Mouse (Mus musculus) macrophage (primary cell): ENCODE data around the gene Gm11549. TPM values are rescaled to one million over a fixed set of nuclear protein-coding genes. Genes with fewer than 3 reads are reported as not detected.

Experiments
- H3K27ac ChIP-seq: fragments of 350-480 bp; formaldehyde crosslinking; 2 replicates; pipeline ENCODE4 v1.9.0; 2021
- H3K36me3 ChIP-seq: fragments of 350-480 bp; formaldehyde crosslinking; 2 replicates; pipeline ENCODE4 v1.9.0; 2021; ENCODE audit errors: inconsistent target
- H3K4me3 ChIP-seq: fragments of 350-480 bp; formaldehyde crosslinking; 2 replicates; pipeline ENCODE4 v1.9.0; 2021; ENCODE audit errors: inconsistent target
- H3K79me2 ChIP-seq: fragments of 350-480 bp; formaldehyde crosslinking; 2 replicates; pipeline ENCODE4 v1.9.0; 2021; ENCODE audit errors: inconsistent target
- WGBS: methylation state at CpG from one replicate; pipeline ENCODE4 v1.1.7; 2026; ENCODE audit warnings: inconsistent platforms; ENCODE audit not compliant: missing documents; 5-methylcytosine and 5-hydroxymethylcytosine counted together
- polyA plus RNA-seq: library from polyadenylated mRNA; stranded (reverse); fragments of 250-400 nt; gene quantifications from 3 replicates; pipeline ENCODE4 v1.2.4, GENCODE M21; 2018; ENCODE audit warnings: inconsistent platforms

The Gm11549 gene
- polyA plus RNA-seq, 1 experiment from 2014 or later: not detected

DNA sequence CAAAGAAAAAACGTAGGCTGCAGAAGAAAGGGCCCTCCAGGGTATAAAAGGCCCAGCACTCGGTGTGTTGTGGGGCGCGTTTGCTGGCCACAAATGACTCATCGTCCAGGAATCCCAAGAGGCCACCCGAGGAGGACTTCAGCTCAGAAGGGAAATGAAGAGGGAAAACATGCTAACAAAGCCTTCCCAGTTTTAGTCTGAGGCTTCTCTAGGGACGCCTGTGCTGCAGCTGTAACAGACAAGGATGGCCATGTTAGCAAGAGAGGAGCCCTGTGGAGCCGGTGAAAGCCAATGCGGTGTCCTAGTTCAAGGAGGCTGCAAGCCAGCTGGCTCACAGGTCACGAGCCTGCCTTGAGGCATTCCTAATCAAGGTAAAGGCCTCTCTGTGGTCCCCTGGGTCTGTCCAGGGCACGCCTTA is 39.8 kb downstream of the Gm11549 start:
- 72% methylated on average over 11 of the region's 11 CpGs for WGBS
- no peaks in the 10 kb centered on the region for H3K36me3 ChIP-seq
- no peaks in the 10 kb centered on the region for H3K79me2 ChIP-seq
- no peak overlapping the region for H3K27ac ChIP-seq
- no peak overlapping the region for H3K4me3 ChIP-seq

DNA sequence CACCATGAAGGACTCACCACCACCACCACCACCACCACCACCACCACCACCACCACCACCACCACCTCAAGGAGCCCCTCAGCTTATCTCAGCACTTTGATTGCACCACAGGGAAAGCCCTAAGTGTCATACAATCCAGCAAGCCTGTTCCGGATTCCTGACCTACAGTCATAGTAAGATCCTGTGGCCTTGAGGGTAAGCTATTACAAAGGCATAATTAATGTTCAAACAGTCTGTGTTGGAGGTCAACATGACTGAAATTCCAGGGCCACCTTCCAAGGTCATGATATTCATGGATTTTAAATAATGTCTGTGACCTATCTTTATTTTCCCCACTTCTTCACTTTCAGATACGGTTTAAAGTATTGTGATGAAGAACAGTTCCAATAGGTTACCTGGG is 41.1 kb downstream of the Gm11549 start:
- Histone ChIP-seq H3K79me2 (no peaks in the 10 kb centered on the region), H3K36me3 (no peaks in the 10 kb centered on the region), H3K4me3 (no peak overlapping the region), H3K27ac (no peak overlapping the region)
- 97% methylated on average over 2 of the region's 2 CpGs for WGBS

DNA sequence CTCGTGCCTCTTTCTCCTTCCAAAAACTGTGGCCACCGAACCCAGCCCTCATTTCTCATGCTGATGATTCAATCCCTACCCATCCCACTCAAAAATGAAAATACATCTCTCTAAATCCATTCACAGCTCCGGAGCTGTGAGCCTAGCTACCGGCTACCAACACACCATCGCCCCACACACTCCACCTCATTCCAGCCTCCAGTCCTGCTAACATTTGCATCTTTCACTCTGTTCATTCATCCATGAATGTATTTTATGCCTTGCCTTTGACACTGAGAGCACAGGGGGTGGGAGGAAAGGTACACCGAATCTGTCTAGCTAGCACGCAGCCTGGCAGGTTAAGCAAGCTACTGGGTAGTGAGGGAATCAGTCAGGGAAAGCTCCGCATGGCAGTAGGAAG is 42.8 kb downstream of the Gm11549 start:
- H3K27ac ChIP-seq: no peak overlapping the region
- 94% methylated on average over 8 of the region's 8 CpGs for WGBS
- no peak overlapping the region for H3K4me3 ChIP-seq
- no peaks in the 10 kb centered on the region for H3K36me3 ChIP-seq
- peaks cover 16% of the 10 kb centered on the region for H3K79me2 ChIP-seq

DNA sequence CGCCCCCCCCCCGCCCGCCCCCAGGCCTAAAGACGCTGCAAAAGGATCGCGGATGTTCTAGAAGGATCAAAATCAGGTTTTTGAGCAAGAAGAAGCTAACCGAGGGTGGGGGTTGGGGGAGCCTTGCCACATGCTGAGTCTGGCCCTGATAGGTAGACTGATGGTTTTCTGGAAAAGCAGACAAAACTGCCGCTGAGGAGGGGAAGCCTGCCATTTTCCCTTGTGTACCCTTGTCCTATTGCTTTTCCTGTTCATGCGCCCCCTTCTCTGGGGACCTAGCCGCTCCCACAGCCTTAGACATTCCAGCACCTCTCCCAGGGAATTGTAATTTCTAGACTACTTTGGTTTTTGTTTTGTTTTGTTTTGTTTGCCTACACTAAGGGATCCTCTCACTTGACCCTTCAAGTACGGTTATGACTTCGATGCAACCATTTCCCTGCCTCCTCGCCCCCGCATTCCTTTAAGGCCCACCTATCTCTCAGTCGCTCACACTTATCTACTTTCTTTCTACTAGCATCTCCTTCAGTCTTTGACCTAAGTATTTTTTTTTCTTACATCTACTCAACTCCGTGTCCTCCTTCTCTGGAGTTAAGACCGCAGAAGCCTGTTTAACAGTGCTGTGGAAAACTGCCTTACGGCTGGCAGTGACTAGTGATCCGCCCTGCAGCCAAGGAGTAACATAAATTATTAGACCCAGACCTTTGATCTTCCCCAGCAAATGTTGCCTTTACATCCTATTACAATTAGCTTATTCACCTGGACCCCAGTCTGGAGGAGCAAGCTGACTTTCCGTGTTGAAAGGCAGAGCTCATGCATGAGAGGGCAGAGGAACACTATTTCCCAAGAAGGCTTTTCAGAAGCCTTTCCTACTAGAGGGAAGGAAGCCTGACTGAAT is 45.1 kb downstream of the Gm11549 start:
- Histone ChIP-seq H3K79me2 (peaks cover 39% of the 10 kb centered on the region), H3K27ac (peak overlapping the region; percentile 44), H3K4me3 (peak overlapping the region; percentile 55), H3K36me3 (peaks cover 5% of the 10 kb centered on the region; the same call in 1 of the 2 replicates)
- WGBS: 59% methylated on average over 20 of the region's 20 CpGs

DNA sequence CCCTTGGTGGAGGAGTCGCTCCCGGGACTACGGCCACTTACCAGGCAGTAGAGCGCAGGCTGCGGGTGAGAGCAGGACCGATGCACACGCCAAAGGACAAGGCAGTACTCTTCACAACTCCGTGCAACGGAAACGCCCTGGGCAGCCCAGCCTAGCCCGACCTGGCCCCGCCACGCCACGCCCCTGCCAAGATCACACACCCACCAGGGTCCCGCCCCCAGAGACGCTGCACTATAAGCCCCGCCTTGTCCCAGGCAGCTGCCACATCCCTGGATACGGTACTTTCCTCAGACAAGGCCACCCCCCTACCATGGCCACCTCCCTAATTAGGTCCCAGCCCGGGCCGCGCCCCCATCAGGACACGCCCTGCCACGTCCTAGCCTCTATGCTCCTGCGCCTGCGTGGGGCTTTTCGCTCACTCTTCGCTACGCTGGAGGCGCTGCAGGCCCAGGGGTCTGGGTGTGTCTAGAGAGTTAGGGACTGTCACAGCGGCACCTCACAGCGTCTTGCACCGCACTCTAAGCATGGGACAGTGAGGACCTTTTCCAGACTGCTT is 46.0 kb downstream of the Gm11549 start, which contains the start of the genes Anxa5 and 1810062G17Rik:
Gene Anxa5 (minus strand): TSS at position 363 of the 556 bp plus-strand sequence.
Gene 1810062G17Rik (plus strand): TSS at position 406 of the 556 bp plus-strand sequence.
- H3K36me3 ChIP-seq: peaks cover 5% of the 10 kb centered on the region; the same call in 1 of the 2 replicates
- peak within 1 kb of the TSS; percentile 99 for H3K4me3 ChIP-seq
- peaks cover 48% of the 10 kb centered on the region for H3K79me2 ChIP-seq
- under 1% methylated on average over 32 of the region's 32 CpGs for WGBS
- peak within 1 kb of the TSS; percentile 99 for H3K27ac ChIP-seq

DNA sequence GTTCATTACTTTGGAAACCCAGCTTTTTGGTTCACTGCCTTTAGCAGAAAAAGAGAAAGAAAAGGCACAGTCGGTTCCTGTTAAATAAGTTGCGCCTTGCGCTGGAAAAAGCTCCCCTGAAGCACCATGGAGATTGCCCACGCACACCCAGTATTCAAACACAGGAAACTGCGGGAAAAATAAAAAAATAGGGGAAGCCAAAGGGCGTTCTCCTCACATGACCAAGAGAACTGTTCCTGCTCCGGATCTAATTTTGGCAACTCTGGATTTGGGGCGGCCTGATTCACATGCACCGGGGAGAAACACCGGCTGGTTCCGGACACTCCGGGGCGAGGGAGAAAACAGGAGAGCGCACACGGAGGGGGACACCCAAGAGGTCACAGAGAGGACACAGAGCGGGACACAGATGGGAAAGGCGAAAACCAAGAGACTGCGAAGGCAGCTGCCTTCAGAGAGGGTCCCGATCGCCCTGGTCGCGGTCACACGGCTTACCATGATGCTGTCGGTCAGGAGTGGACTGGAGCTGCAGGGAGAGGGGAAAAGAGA is 46.6 kb downstream of the Gm11549 start:
- Histone ChIP-seq H3K4me3 (peak overlapping the region; percentile 99), H3K79me2 (peaks cover 54% of the 10 kb centered on the region), H3K36me3 (peaks cover 5% of the 10 kb centered on the region; the same call in 1 of the 2 replicates), H3K27ac (peak overlapping the region; percentile 99)
- WGBS: under 1% methylated on average over 24 of the region's 24 CpGs

DNA sequence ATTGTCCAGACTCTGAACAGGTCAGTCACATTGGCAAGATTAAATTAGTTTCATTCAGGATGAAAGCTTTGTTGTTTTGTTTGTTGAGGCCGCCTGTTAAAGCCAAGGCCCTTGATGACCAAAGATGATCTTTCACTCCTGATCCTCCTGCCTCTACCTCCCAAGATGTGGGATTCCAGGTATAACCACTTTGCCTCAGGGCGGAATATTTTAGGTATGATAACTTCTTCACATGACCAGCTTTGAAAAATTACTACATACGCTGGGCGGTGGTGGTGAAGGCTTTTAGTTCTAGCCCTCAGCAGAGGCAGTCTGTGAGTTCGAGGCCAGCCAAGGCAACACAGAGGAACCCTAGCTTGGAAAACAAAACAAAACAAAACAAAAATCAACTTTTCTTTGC is 47.2 kb downstream of the Gm11549 start:
- WGBS: 83% methylated on average over 5 of the region's 5 CpGs
- peak overlapping the region; percentile 99 for H3K4me3 ChIP-seq
- peak overlapping the region; percentile 99 for H3K27ac ChIP-seq
- peaks cover 5% of the 10 kb centered on the region; the same call in 1 of the 2 replicates for H3K36me3 ChIP-seq
- H3K79me2 ChIP-seq: peaks cover 60% of the 10 kb centered on the region

DNA sequence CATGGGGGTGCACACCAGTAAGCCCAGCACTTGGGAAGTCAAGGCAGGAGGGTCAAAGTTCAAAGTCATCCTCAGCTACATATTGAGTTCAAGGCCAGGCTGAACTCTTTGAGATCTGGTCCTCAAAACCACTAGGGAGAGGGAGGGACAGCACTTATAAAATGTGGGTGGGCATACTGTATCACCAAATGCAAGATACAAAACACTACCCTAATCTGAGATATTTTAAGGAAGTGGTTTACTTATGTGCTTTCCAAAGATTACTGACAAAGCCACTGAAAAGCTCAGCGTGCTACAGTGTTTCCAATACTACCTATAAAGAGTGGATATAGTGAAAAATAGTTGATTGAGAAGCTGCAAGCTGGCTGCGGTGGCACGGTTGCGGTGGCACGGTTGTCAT is 48.4 kb downstream of the Gm11549 start:
- no peak overlapping the region for H3K27ac ChIP-seq
- peaks cover 5% of the 10 kb centered on the region; the same call in 1 of the 2 replicates for H3K36me3 ChIP-seq
- 52% methylated on average over 5 of the region's 5 CpGs for WGBS
- H3K4me3 ChIP-seq: no peak overlapping the region
- peaks cover 72% of the 10 kb centered on the region for H3K79me2 ChIP-seq

DNA sequence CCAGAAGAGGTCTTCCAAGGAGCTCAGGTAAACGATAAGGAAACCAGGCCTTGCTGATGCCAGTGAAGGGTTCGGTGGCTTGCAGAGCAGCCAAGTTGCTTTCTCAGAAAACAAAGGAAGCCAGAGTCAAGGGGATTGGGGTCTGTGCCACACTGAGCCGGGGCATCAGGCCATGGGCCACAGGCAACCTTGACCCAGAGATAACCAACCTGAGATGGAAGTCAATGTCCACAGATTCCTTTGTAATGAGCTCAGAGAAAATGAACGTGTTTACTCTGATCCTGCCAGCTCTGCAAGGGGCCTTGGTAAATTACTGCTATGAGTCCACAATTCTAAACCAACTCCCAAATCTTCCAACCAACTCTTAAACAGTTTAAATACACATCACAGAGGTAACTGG is 49.8 kb downstream of the Gm11549 start:
- no peak overlapping the region for H3K27ac ChIP-seq
- 92% methylated on average over 4 of the region's 4 CpGs for WGBS
- peaks cover 5% of the 10 kb centered on the region; the same call in 1 of the 2 replicates for H3K36me3 ChIP-seq
- peaks cover 85% of the 10 kb centered on the region for H3K79me2 ChIP-seq
- no peak overlapping the region for H3K4me3 ChIP-seq

DNA sequence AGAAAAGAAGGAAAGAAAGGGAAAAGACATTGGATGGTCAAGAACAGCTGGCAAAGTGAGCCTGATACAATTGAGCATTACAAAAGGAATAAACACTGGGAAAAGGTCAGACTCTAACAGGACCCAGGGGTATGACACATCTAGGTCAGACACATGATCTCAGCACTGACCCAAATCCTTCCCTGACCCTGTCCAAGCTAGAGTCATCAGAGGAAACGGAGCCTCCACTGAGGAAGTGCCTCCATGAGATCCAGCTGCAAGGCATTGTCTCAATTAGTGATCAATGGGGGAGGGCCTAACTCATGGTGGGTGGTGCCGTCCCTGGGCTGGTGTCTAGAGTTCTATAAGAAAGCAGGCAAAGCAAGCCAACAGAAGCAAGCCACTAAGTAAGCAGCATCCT is 52.7 kb downstream of the Gm11549 start:
- H3K27ac ChIP-seq: no peak overlapping the region
- peaks cover 99% of the 10 kb centered on the region for H3K79me2 ChIP-seq
- H3K4me3 ChIP-seq: no peak overlapping the region
- H3K36me3 ChIP-seq: peaks cover 9% of the 10 kb centered on the region
- WGBS: 67% methylated on average over 2 of the region's 2 CpGs

DNA sequence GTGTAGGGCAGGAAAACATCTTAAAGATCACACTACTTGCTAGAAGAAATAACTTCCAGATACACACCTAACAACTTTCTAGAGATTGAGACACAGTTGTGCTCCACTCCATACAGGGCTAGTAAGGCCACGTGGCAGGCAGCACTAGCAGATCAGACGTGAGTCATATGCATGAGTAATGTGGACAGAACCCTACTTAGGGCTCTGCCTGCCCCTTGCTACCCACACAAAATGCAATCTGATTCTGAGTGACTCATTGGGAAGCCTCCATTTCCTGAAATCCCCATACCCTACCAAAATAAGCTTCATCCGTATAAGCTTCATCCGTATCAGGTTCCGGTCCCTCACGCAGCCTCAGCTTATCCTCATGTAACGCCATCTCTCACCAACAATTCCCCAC is 54.0 kb downstream of the Gm11549 start:
- H3K79me2 ChIP-seq: peaks cover 99% of the 10 kb centered on the region
- H3K36me3 ChIP-seq: peaks cover 13% of the 10 kb centered on the region
- H3K4me3 ChIP-seq: no peak overlapping the region
- peak overlapping the region; percentile 34 for H3K27ac ChIP-seq
- WGBS: 24% methylated on average over 7 of the region's 7 CpGs

DNA sequence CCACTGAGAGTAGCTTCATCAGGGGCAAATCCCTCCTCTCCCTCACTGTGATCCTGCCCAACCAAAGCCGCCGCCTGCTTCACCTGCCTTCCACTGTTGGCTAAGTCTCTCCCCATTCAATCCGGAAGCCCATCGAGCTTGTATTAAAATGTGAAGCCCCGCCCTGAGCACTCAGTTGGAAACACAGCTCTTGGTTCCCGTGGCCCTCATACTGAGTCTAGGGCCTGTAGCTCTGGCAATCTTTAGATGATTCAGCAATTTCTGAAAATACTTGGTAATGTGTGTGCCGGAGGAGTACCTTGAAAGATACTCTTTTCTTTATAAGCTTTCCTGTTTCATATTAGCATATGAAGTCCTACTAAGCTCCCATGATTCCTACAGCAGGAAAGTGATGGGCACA is 56.1 kb downstream of the Gm11549 start:
- H3K27ac ChIP-seq: no peak overlapping the region
- peaks cover 25% of the 10 kb centered on the region for H3K36me3 ChIP-seq
- H3K79me2 ChIP-seq: peaks cover 99% of the 10 kb centered on the region
- 53% methylated on average over 7 of the region's 7 CpGs for WGBS
- no peak overlapping the region for H3K4me3 ChIP-seq
